Mouse (Mus musculus) liver, adult 10 weeks (tissue): ENCODE results near the gene Klk1b9. TPM values are rescaled to one million over a fixed set of nuclear protein-coding genes. Genes with fewer than 3 reads are reported as not detected.

ENCODE experiments used
- polyA plus RNA-seq: library from polyadenylated mRNA; stranded (reverse); fragments of 350-450 nt; fragmentation: Illumina TruSeq; extraction: RNeasy Lipid Tissue Mini Kit (QIAGEN cat#74804); gene quantifications from one replicate; pipeline ENCODE4 v1.2.3, GENCODE M21; 2014; ENCODE audit warnings: low read depth, low replicate concordance

The Klk1b9 gene
- polyA plus RNA-seq = not detected

GRCm38 (mm10) chr7:43975761-43976160 lies at the start of gene Klk1b9:
Klk1b9 (plus strand) TSS chr7:43976061.

GRCm38 (mm10) chr7:43933440-43933839 lies 42.4 kb upstream of the Klk1b9 start, which contains the start of gene Klk15:
Klk15 (plus strand) TSS chr7:43933740.

GRCm38 (mm10) chr7:43950364-43950763 lies 25.5 kb upstream of the Klk1b9 start, which contains the start of gene Klk1b8:
Klk1b8 (plus strand) TSS chr7:43950664.

GRCm38 (mm10) chr7:43966451-43966850 lies 9.4 kb upstream of the Klk1b9 start, which contains the start of gene Klk1b1:
Klk1b1 (plus strand) TSS chr7:43966751.

DNA sequence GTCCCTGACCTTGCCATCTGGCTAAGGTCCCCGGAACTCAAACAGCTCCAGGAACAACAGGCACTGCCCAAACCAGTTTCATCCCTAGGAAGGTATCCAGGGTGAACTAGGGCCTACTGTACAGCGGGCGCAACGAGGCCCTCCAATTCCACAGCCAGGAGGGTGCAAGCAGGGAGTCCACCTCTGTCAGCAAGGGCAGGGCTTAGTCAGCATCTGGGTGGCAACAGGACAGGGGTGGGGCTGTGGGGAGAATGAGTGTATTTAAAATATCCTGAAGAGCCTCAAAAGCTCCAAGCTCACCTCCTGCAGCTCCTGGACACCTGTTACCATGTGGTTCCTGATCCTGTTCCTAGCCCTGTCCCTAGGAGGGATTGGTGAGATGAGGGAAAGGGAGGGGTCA lies 19.7 kb downstream of the Klk1b9 start, which contains the start of gene Klk1b11:
Gene Klk1b11, plus strand, starts transcription at position 301 of the 400 bp plus-strand sequence.

GRCm38 (mm10) chr7:44011868-44012267 lies 36.0 kb downstream of the Klk1b9 start, which contains the start of gene Klk1b26:
Klk1b26 (plus strand) TSS chr7:44012168.

Other genes starting within 250 kb of the Klk1b9 start
- not detected for gene Klk12, start 207.2 kb upstream of the Klk1b9 start, polyA plus RNA-seq
- not detected for gene Klk11, start 201.5 kb upstream of the Klk1b9 start, polyA plus RNA-seq
- gene Klk10, start 195.0 kb upstream of the Klk1b9 start, polyA plus RNA-seq = not detected
- not detected for gene Klk9, start 184.2 kb upstream of the Klk1b9 start, polyA plus RNA-seq
- not detected for gene Klk8, start 178.5 kb upstream of the Klk1b9 start, polyA plus RNA-seq
- not detected for gene Klk7, start 164.8 kb upstream of the Klk1b9 start, polyA plus RNA-seq
- gene Klk6, start 151.6 kb upstream of the Klk1b9 start, polyA plus RNA-seq = not detected
- not detected for gene Klk5, start 134.1 kb upstream of the Klk1b9 start, polyA plus RNA-seq
- gene Klk4, start 94.9 kb upstream of the Klk1b9 start, polyA plus RNA-seq = not detected
- not detected for gene Klk15, start 42.3 kb upstream of the Klk1b9 start, polyA plus RNA-seq
- not detected for gene Klk1b8, start 25.4 kb upstream of the Klk1b9 start, polyA plus RNA-seq
- gene Klk1b1, start 9.3 kb upstream of the Klk1b9 start, polyA plus RNA-seq = not detected
- not detected for gene Klk1b11, start 19.8 kb downstream of the Klk1b9 start, polyA plus RNA-seq
- not detected for gene Klk1b26, start 36.1 kb downstream of the Klk1b9 start, polyA plus RNA-seq
- gene Klk1b27, start 76.2 kb downstream of the Klk1b9 start, polyA plus RNA-seq = not detected
- gene Klk1b21, start 126.3 kb downstream of the Klk1b9 start, polyA plus RNA-seq = not detected
- gene Klk1b22, start 136.6 kb downstream of the Klk1b9 start, polyA plus RNA-seq = not detected
- gene Klk1b16, start 160.7 kb downstream of the Klk1b9 start, polyA plus RNA-seq = not detected
- not detected for gene Klk1b24, start 212.2 kb downstream of the Klk1b9 start, polyA plus RNA-seq
- gene Klk1b3, start 222.1 kb downstream of the Klk1b9 start, polyA plus RNA-seq = not detected
- gene Klk1b4, start 231.4 kb downstream of the Klk1b9 start, polyA plus RNA-seq = 0.69 TPM
- gene Klk1b5, start 239.9 kb downstream of the Klk1b9 start, polyA plus RNA-seq = not detected
- gene Klk1, start 249.3 kb downstream of the Klk1b9 start, polyA plus RNA-seq = not detected